Mouse (Mus musculus): ENCODE data around the gene Hist1h2bg. TPM values are rescaled to one million over a fixed set of nuclear protein-coding genes. Genes with fewer than 3 reads are reported as not detected.
"Not testable (repeated sequence)": the region's sequence is repeated elsewhere in the genome, so short reads cannot be mapped to it uniquely, and the experiment has no call there.

The Hist1h2bg gene
- polyA plus RNA-seq, 1 experiment from 2014 or later = 6.0 TPM

DNA sequence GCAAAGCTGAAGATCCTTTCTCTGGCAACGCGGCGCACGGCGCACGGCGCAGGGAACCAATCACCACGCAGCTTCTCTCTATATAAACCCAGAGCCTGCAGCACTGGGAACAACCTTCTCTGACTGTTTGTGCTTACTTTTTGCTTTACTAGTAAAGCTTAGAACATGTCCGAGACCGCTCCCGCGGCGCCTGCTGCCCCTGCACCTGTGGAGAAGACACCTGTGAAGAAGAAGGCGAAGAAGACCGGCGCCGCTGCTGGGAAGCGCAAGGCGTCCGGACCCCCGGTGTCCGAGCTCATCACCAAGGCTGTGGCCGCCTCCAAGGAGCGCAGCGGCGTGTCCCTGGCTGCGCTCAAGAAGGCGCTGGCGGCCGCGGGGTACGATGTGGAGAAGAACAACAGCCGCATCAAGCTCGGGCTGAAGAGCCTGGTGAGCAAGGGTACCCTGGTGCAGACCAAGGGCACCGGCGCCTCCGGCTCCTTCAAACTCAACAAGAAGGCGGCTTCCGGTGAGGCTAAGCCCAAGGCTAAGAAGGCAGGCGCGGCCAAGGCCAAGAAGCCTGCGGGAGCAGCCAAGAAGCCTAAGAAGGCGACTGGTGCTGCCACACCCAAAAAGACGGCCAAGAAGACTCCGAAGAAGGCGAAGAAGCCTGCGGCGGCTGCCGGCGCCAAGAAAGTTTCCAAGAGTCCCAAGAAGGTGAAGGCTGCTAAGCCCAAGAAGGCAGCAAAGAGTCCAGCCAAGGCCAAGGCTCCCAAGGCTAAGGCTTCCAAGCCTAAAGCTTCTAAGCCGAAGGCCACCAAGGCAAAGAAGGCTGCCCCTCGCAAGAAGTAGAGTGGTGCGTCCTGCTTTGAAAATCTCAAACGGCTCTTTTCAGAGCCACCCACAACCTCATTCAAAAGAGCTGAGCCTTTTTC lies 16.0 kb upstream of the Hist1h2bg start:
- Histone ChIP-seq H3K27me3 (no peaks in the 10 kb centered on the region), H3K9ac (peak overlapping the region; percentile 64), H3K9me3 (no peaks in the 10 kb centered on the region), H3K4me2 (peak overlapping the region; percentile 92), H3K4me1 (peaks cover 20% of the 10 kb centered on the region), H3K27ac (peak overlapping the region; percentile 97), H3K4me3 (peak overlapping the region; percentile 56), H3K36me3 (no peaks in the 10 kb centered on the region)
- under 1% methylated on average over 54 of the region's 54 CpGs for WGBS
- ATAC-seq (ENCODE audit: insufficient number of reproducible peaks, low FRiP score, low TSS enrichment, low read depth) = peak; percentile 88

DNA sequence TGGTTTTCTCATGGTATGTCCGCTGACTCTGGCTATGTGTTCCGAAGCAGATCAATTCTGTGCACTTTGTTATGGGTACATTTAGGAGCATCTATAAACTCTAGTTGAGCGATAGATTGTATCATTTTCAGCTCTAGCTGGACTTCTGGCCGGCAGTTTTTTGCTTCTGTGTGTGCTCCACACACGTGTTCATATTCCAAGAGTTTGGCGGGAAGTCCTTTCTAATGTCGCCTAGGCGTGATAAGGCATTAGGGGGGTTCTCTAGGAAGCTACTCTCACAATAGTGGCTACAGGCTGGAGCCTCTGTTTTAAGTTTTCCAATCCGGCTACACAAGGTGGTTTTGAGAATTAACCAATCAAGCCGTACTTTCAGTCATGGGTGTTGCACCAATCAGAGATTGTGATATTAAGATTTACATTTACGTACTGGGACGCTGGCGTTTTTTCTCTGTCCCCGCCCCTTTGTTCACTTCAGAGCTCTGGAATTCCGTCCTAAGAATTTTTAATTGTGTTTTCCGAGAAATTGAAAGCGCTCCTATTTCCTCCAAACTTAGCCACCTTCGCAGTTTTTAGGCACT lies 15.3 kb upstream of the Hist1h2bg start:
- Histone ChIP-seq H3K27ac (peak overlapping the region; percentile 97), H3K4me3 (peak overlapping the region; percentile 56), H3K9me3 (no peaks in the 10 kb centered on the region), H3K4me2 (peak overlapping the region; percentile 92), H3K27me3 (no peaks in the 10 kb centered on the region), H3K9ac (peak overlapping the region; percentile 64), H3K4me1 (peaks cover 15% of the 10 kb centered on the region), H3K36me3 (no peaks in the 10 kb centered on the region)
- under 1% methylated on average over 18 of the region's 18 CpGs for WGBS
- peak; percentile 78 for ATAC-seq (ENCODE audit: insufficient number of reproducible peaks, low FRiP score, low TSS enrichment, low read depth)

GRCm38 (mm10) chr13:23556906-23557305 lies 14.3 kb upstream of the Hist1h2bg start:
- Histone ChIP-seq H3K4me1 (peaks cover 15% of the 10 kb centered on the region), H3K36me3 (no peaks in the 10 kb centered on the region), H3K27ac (peak overlapping the region; percentile 97), H3K27me3 (no peaks in the 10 kb centered on the region), H3K4me3 (no peak overlapping the region), H3K9me3 (no peaks in the 10 kb centered on the region), H3K4me2 (peak overlapping the region; percentile 22; the same call in 1 of the 2 replicates), H3K9ac (no peak overlapping the region)
- ATAC-seq (ENCODE audit: insufficient number of reproducible peaks, low FRiP score, low TSS enrichment, low read depth) = no peak
- 58% methylated on average over 3 of the region's 3 CpGs for WGBS

DNA sequence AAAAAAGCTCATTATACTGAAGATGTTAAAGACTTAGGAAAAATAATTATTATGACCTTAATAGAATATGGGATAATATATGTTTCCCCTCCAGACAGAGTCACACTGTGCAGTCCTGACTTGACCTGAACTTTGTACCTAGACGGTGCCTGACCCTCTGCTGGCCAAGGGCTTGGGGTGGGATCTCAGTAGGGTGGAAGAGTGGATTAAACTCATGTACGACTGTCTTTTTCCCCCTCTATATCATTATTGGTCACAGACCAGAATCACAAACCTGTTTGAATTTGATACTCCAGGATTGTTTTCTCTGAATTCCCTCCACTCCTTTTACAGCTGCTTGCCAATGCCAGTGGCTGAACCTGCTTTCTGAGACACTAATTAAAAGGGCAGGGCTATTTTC lies 10.5 kb upstream of the Hist1h2bg start:
- H3K4me2 ChIP-seq = not testable (repeated sequence)

GRCm38 (mm10) chr13:23561531-23561882 lies 9.7 kb upstream of the Hist1h2bg start:
- H3K9me3 ChIP-seq; H3K4me1 ChIP-seq; H3K9ac ChIP-seq; H3K27me3 ChIP-seq; ATAC-seq (ENCODE audit: insufficient number of reproducible peaks, low FRiP score, low TSS enrichment, low read depth); H3K36me3 ChIP-seq: not testable (repeated sequence)
- Histone ChIP-seq H3K4me2 (peak overlapping the region; percentile 62), H3K27ac (peak overlapping the region; percentile 96; the same call in 1 of the 2 replicates), H3K4me3 (peak overlapping the region; percentile 49)
- WGBS = 0% methylated on average over 2 of the region's 5 CpGs

More for the DNA sequence above, 10.5 kb upstream of the Hist1h2bg start:
- H3K4me1 ChIP-seq; H3K27me3 ChIP-seq; H3K9me3 ChIP-seq; H3K27ac ChIP-seq; H3K9ac ChIP-seq; H3K36me3 ChIP-seq; ATAC-seq (ENCODE audit: insufficient number of reproducible peaks, low FRiP score, low TSS enrichment, low read depth); H3K4me3 ChIP-seq: not testable (repeated sequence)
- 25% methylated on average over 2 of the region's 2 CpGs for WGBS

- not testable (repeated sequence) for H3K36me3 ChIP-seq, H3K4me1 ChIP-seq, H3K27me3 ChIP-seq, H3K9me3 ChIP-seq
- under 1% methylated on average over 67 of the region's 67 CpGs for WGBS
- peak within 1 kb of the TSS; percentile 49 for H3K4me3 ChIP-seq
- H3K4me2 ChIP-seq = peak within 1 kb of the TSS; percentile 62
- H3K9ac ChIP-seq = peak within 1 kb of the TSS; percentile 31; the same call in 1 of the 2 replicates
- peak; percentile 88 for ATAC-seq (ENCODE audit: insufficient number of reproducible peaks, low FRiP score, low TSS enrichment, low read depth)
- peak within 1 kb of the TSS; percentile 96 for H3K27ac ChIP-seq
These were observed 9.1 kb upstream of the Hist1h2bg start, which contains the start of gene Hist1h3e for GRCm38 (mm10) chr13:23561883-23562659. Gene Hist1h3e, minus strand, starts transcription at chr13:23562369.

DNA sequence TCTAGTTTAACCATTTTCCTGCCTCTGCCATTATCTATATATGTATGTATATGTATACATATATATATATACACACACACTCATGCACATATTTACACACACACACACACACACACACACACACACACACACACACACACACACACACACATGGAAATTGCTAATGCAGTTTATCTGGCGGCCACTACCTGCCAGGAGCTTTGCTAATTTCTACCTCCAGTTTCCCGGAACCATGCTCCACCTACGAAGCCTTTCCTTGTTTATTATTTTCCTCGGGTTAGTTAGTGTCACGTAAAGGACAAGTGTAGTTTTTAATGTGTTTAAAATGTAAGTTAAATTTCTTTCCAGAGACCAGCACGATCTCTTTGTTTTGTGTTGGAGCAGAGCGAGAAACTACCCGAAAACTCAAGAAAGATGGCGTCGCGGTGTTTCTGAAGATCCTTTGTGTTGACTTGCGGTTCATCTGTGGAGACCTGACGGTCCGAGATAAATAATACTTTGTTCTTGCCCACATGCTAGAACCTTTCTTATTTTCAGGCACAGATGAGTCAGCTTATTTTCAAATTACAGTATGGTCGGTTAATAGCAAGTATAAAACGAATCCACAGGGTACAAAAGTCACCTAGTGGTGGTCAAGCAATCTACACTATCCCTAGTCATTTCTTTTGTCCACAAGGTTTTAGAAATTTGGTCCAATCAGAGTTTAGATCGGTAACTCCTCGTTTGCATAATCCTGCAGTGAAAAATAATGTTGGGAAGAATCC lies 8.3 kb upstream of the Hist1h2bg start:
- 3% methylated on average over 18 of the region's 18 CpGs for WGBS
- H3K4me1 ChIP-seq = no peaks in the 10 kb centered on the region
- H3K27ac ChIP-seq = peak overlapping the region; percentile 96
- H3K4me3 ChIP-seq = peak overlapping the region; percentile 49
- no peaks in the 10 kb centered on the region for H3K36me3 ChIP-seq
- H3K9ac ChIP-seq = no peak overlapping the region; the same call in 1 of the 2 replicates
- no peaks in the 10 kb centered on the region for H3K9me3 ChIP-seq
- H3K27me3 ChIP-seq = no peaks in the 10 kb centered on the region
- 0 out of 2 replicates have a peak, but pooled peaks have one; percentile 16 for ATAC-seq (ENCODE audit: insufficient number of reproducible peaks, low FRiP score, low TSS enrichment, low read depth)
- peak overlapping the region; percentile 62 for H3K4me2 ChIP-seq

DNA sequence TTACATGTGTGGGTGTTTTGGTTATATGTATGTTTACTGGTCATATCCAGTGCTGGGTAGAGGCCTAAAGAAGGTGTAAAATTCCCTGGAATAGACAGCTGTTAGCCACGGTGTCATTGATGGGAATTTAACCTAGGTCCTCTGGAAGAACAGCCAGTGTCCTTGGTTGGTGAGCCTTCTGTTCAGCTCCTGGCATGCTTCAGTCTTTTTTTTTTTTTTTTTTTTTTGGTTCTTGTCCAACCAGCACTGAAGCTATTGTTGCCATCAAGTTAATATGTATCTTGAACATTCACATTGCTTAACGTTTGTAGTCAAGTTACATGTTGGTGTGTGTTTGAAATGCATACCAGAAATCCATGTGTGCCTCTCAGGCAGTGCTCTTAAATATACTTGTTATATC lies 6.7 kb upstream of the Hist1h2bg start:
- Histone ChIP-seq H3K9ac (no peak overlapping the region), H3K27me3 (no peaks in the 10 kb centered on the region), H3K4me3 (no peak overlapping the region), H3K36me3 (no peaks in the 10 kb centered on the region), H3K27ac (no peak overlapping the region), H3K9me3 (no peaks in the 10 kb centered on the region), H3K4me1 (no peaks in the 10 kb centered on the region), H3K4me2 (no peak overlapping the region)
- ATAC-seq (ENCODE audit: insufficient number of reproducible peaks, low FRiP score, low TSS enrichment, low read depth) = no peak
- 81% methylated on average over 2 of the region's 2 CpGs for WGBS

DNA sequence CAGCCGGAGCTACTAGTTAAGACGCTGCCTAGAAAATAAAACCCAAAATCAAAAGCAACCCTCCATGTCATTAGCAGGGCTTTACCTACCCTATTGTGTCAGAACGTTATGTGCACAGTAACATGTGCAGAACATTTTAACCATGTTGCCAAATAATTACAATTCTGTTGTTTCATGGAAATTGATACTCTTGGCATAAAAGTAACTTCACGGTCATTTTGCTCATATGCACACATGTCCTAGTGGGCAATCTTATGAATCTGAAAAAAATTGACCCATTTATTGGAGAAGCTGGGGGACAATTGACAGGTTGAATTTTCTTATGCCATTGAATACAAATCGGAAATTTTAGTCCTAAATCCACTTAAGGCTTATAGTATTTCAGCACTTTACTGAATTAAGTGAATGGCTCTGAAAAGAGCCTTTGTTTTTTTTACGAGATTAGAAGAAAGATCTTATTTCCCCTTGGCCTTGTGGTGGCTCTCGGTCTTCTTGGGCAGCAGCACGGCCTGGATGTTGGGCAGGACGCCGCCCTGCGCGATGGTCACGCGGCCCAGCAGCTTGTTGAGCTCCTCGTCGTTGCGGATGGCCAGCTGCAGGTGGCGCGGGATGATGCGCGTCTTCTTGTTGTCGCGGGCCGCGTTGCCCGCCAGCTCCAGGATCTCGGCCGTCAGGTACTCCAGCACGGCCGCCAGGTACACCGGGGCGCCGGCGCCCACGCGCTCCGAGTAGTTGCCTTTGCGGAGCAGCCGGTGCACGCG lies 755 bp upstream of the Hist1h2bg start:
- ATAC-seq (ENCODE audit: insufficient number of reproducible peaks, low FRiP score, low TSS enrichment, low read depth); H3K9me3 ChIP-seq; H3K27me3 ChIP-seq; H3K36me3 ChIP-seq: not testable (repeated sequence)
- H3K4me1 ChIP-seq = peaks cover 16% of the 10 kb centered on the region
- under 1% methylated on average over 23 of the region's 41 CpGs for WGBS
- peak overlapping the region; percentile 94 for H3K27ac ChIP-seq
- H3K4me3 ChIP-seq = peak overlapping the region; percentile 43
- 0 out of 2 replicates have a peak overlapping the region, but pooled peaks have one; percentile 35 for H3K9ac ChIP-seq
- H3K4me2 ChIP-seq = peak overlapping the region; percentile 53

DNA sequence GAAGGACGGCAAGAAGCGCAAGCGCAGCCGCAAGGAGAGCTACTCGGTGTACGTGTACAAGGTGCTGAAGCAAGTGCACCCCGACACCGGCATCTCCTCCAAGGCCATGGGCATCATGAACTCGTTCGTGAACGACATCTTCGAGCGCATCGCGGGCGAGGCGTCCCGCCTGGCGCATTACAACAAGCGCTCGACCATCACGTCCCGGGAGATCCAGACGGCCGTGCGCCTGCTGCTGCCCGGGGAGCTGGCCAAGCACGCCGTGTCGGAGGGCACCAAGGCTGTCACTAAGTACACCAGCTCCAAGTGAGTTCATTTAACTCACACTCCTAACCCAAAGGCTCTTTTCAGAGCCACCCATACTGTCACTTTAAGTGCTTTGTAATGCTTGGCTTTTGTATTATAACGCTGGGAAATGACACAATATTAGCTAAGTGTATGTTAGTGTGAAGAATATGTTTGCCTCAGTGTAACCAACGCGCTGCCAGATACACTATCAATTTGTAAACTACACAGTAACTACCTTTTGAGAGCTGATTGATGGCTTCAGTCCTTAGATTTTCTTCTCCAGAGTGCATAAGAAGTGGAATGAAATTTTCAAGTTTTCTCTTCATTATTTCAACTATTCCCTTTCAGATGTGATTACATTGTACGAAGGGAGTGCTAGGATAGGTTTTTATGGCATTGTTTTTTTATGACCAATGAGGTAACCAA lies 465 bp downstream of the Hist1h2bg start:
- not testable (repeated sequence) for H3K36me3 ChIP-seq; H3K27me3 ChIP-seq; H3K9me3 ChIP-seq; ATAC-seq (ENCODE audit: insufficient number of reproducible peaks, low FRiP score, low TSS enrichment, low read depth)
- Histone ChIP-seq H3K9ac (peak overlapping the region; percentile 40), H3K4me3 (peak overlapping the region; percentile 43), H3K27ac (peak overlapping the region; percentile 94), H3K4me1 (peaks cover 23% of the 10 kb centered on the region), H3K4me2 (peak overlapping the region; percentile 53)
- under 1% methylated on average over 17 of the region's 34 CpGs for WGBS
